Mouse (Mus musculus): ENCODE results near the gene Mgat5.

DNA sequence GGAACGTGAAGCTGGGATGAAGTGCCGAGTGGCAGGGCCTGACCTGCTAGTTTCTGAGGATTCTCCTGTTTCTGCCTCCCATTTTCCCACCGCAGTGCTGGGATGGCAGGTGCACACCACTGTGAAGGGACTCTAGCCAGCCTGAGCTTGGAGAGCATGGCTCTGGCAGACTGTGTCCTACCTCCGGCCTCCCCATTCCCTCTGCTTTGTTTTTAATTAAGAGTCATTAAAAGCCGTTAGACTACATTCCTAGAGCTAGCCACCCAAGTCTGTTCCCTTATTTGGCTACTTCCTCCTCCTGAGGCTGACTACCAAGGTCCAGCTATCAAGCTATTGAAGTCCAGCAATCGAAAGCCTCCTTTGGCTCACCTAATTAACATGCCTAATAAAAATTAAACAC, 56.2 kb downstream of the Mgat5 start:
- no peak for TF ChIP-seq CTCF (IDR thresholded peaks at IDR 0.05; ENCODE audit: extremely low read depth, insufficient read length, insufficient replicate concordance, low read depth, low read length)
- no peak for TF ChIP-seq POLR2A (IDR thresholded peaks at IDR 0.05; ENCODE audit: low read depth, low read length)

Measured in small intestine, adult 2 months (tissue).